Mouse (Mus musculus): Measurements from ENCODE around the gene Zfand2a. TPM values are rescaled to one million over a fixed set of nuclear protein-coding genes. Genes with fewer than 3 reads are reported as not detected.

The Zfand2a gene
- polyA plus RNA-seq, 1 experiment from 2014 or later, result 11.2 TPM

DNA sequence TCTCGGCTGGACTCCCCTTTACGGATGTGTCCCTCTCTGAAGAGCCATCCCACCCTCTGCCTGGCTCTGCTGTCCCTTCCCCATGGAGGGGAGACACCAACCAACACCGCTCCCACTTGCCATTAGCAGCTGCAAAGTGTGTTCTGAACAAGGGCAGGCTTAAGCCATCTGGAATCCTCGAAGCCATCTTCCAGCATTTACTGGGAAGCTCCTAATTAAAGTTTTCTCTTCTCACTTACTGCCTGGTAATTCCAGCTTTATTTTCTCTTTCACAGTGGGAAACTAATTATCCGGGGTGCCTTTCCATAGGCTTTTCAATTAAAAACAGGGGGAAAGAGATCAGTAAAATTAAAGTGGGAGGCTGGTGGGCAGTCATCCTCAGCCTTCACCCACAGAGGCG, 52.0 kb downstream of the Zfand2a start:
- Histone ChIP-seq H3K27me3 (replicated peaks) (peaks cover 46% of the 10 kb centered on the region), H3K4me3 (no peak overlapping the region), H3K27ac (ENCODE audit: poor library complexity, severe bottlenecking) (no peak overlapping the region), H3K9me3 (replicated peaks) (no peaks in the 10 kb centered on the region), H3K4me2 (no peak overlapping the region), H3K4me1 (replicated peaks) (peaks cover 15% of the 10 kb centered on the region), H3K36me3 (no peaks in the 10 kb centered on the region), H3K9ac (no peak overlapping the region)
- 78% methylated on average over 6 of the region's 6 CpGs for WGBS
- ATAC-seq (ENCODE audit: insufficient number of reproducible peaks, low FRiP score), result no peak

DNA sequence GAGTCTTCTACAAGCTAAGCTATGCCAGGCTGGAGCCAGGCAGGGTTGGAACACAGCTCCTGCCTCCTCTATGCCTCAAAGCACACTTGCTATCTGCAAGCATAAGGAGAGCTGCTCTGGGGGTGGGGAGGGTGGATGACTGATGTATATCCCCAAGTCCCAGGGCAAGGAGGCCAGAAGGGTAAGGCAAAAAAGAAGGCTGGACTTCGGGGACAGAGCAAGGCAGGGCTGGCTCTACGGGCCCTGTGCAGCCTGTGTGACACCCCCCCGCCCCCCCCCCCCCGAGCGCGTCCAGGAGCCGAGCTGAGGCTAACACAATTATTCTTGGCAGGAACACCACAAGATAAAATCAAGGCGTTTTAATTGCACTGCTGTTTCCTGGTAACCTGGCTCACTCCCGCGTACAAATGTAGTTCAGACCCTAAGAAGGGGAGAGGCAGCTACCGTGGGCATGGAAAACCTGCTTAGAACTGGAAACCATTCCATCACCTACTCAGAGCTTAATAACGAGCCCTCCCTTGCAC, 54.5 kb downstream of the Zfand2a start:
- H3K27me3 ChIP-seq (replicated peaks), result peaks cover 71% of the 10 kb centered on the region
- no peaks in the 10 kb centered on the region for H3K36me3 ChIP-seq
- no peaks in the 10 kb centered on the region for H3K9me3 ChIP-seq (replicated peaks)
- no peak for ATAC-seq (ENCODE audit: insufficient number of reproducible peaks, low FRiP score)
- H3K4me1 ChIP-seq (replicated peaks), result peaks cover 15% of the 10 kb centered on the region
- no peak overlapping the region for H3K27ac ChIP-seq (ENCODE audit: poor library complexity, severe bottlenecking)
- H3K9ac ChIP-seq, result no peak overlapping the region
- no peak overlapping the region for H3K4me2 ChIP-seq
- 44% methylated on average over 12 of the region's 12 CpGs for WGBS
- H3K4me3 ChIP-seq, result no peak overlapping the region

- no peaks in the 10 kb centered on the region for H3K9me3 ChIP-seq (replicated peaks)
- no peaks in the 10 kb centered on the region for H3K36me3 ChIP-seq
- H3K4me3 ChIP-seq, result no peak overlapping the region
- H3K4me2 ChIP-seq, result no peak overlapping the region
- no peak overlapping the region for H3K27ac ChIP-seq (ENCODE audit: poor library complexity, severe bottlenecking)
- WGBS, result 69% methylated on average over 9 of the region's 9 CpGs
- H3K27me3 ChIP-seq (replicated peaks), result peaks cover 76% of the 10 kb centered on the region
- H3K4me1 ChIP-seq (replicated peaks), result peaks cover 19% of the 10 kb centered on the region
- H3K9ac ChIP-seq, result no peak overlapping the region
- no peak for ATAC-seq (ENCODE audit: insufficient number of reproducible peaks, low FRiP score)
Observed at GRCm38 (mm10) chr5:139427989-139428388, 56.4 kb downstream of the Zfand2a start.

DNA sequence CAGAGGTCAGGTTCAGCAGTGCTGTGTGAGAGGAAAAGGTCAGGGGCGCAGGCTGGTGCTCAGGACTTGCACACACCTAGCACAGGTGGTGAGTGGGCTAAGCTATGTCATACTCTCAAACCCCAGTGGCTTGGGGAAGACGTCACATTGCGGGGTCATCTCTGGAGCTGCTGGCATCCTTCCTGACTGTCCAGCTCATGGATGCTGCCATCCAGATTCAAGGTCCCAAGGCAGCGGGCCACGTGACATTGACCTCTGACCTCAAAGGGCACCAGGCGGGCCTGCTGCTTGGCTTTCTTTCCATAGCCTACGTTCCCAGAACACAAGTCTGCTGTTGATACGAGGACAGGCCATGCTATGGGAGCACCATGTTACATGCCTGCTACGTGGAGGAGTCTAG, 57.3 kb downstream of the Zfand2a start:
- Histone ChIP-seq H3K4me2 (no peak overlapping the region), H3K4me1 (replicated peaks) (peaks cover 22% of the 10 kb centered on the region), H3K9ac (no peak overlapping the region), H3K27me3 (replicated peaks) (peaks cover 78% of the 10 kb centered on the region), H3K27ac (ENCODE audit: poor library complexity, severe bottlenecking) (no peak overlapping the region), H3K36me3 (no peaks in the 10 kb centered on the region), H3K4me3 (no peak overlapping the region), H3K9me3 (replicated peaks) (no peaks in the 10 kb centered on the region)
- ATAC-seq (ENCODE audit: insufficient number of reproducible peaks, low FRiP score), result no peak
- WGBS, result 88% methylated on average over 9 of the region's 9 CpGs

DNA sequence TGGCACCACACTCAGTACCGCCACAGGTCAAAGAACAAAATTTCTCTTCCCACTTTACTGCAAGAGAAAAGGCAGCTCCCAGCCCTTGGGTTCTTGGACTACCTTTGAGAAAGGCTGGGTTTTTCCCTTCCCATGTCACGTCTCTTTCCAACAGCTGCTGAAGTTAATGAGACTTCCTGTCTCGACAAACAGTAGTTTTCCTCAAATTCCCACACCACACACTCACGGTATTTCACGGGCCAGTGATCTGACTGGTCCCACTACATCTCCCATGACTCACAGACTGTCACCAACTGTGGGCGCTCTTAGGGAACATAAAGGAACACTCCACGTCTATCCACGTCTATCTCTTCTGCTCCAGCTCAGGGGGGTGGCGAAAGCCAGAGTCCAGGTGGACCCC, 59.2 kb downstream of the Zfand2a start:
- H3K4me1 ChIP-seq (replicated peaks), result peaks cover 23% of the 10 kb centered on the region
- no peak overlapping the region for H3K4me2 ChIP-seq
- H3K9me3 ChIP-seq (replicated peaks), result no peaks in the 10 kb centered on the region
- no peak overlapping the region for H3K4me3 ChIP-seq
- WGBS, result 67% methylated on average over 9 of the region's 9 CpGs
- no peak overlapping the region for H3K27ac ChIP-seq (ENCODE audit: poor library complexity, severe bottlenecking)
- H3K9ac ChIP-seq, result no peak overlapping the region
- no peak for ATAC-seq (ENCODE audit: insufficient number of reproducible peaks, low FRiP score)
- H3K27me3 ChIP-seq (replicated peaks), result peaks cover 79% of the 10 kb centered on the region
- no peaks in the 10 kb centered on the region for H3K36me3 ChIP-seq

DNA sequence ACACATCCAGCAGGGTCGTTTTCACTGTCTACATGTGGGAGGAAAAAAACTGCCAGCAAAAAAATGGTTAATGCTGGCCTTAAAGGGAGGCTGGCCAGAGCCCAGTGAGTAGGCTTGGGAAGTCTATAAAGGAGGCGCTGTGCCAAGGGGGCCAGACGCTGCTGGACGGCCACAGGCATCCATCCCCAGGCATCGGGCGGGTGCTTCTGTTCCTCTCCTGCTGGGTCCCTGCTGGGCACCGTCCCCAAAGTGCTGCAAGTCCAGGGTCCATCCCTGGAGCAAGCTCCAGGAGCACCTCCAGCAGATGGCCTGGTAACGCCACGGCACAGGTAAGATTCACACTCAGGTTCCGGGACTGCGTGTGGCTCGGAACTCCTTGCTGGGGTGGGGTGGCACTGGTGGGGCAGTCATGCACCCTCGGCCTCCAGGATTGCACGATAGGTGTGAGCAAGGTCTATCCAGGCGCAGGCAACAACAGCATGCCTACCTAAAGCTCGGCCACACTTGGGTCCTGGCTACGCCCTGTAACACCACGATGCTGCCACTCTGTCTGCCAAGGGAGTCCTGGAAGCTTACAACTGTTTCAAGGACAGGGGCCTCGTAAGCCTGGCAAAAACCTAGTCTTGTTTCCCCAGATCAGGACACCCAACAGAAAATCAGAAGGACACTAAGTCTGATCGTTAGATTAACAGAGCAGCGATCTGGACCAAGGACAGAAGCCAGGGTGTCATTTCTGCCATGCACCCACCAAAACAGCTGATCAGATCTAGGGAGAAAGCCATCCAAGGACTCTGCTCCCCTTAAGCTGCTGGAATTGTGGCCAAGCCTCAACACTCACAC, 61.1 kb downstream of the Zfand2a start, which contains the start of gene Gper1:
Gene Gper1, plus strand, starts transcription at position 126 of the 840 bp plus-strand sequence.
- H3K4me2 ChIP-seq, result peak within 1 kb of the TSS; percentile 43
- peak within 1 kb of the TSS; percentile 20; the same call in 1 of the 2 replicates for H3K4me3 ChIP-seq
- H3K9me3 ChIP-seq (replicated peaks), result no peaks in the 10 kb centered on the region
- no peak for ATAC-seq (ENCODE audit: insufficient number of reproducible peaks, low FRiP score)
- H3K9ac ChIP-seq, result 0 out of 2 replicates have a peak within 1 kb of the TSS, but pooled peaks have one; percentile 31
- 60% methylated on average over 21 of the region's 21 CpGs for WGBS
- H3K27me3 ChIP-seq (replicated peaks), result peaks cover 79% of the 10 kb centered on the region
- peaks cover 27% of the 10 kb centered on the region for H3K4me1 ChIP-seq (replicated peaks)
- H3K36me3 ChIP-seq, result no peaks in the 10 kb centered on the region
- H3K27ac ChIP-seq (ENCODE audit: poor library complexity, severe bottlenecking), result no peak within 1 kb of the TSS

Other genes starting within 250 kb of the Zfand2a start
- gene Get4, start 232.2 kb downstream of the Zfand2a start, polyA plus RNA-seq (2016; fragmentation: Nextera tagmentation; extraction: Ambion mirVana), result 151 and 158 TPM in 2 replicates
- 1.1 and 2.1 TPM in 2 replicates for gene Adap1, start 158.9 kb downstream of the Zfand2a start, polyA plus RNA-seq (2016; fragmentation: Nextera tagmentation; extraction: Ambion mirVana)
- 66.2 and 72.6 TPM in 2 replicates for gene Cox19, start 133.1 kb downstream of the Zfand2a start, polyA plus RNA-seq (2016; fragmentation: Nextera tagmentation; extraction: Ambion mirVana)
- not detected in 2 replicates for gene Cyp2w1, start 131.9 kb downstream of the Zfand2a start, polyA plus RNA-seq (2016; fragmentation: Nextera tagmentation; extraction: Ambion mirVana)
- gene Gpr146, start 106.9 kb downstream of the Zfand2a start, polyA plus RNA-seq (2016; fragmentation: Nextera tagmentation; extraction: Ambion mirVana), result 8.2 and 8.5 TPM in 2 replicates
- 0.10 and 0.36 TPM in 2 replicates for gene C130050O18Rik, start 79.3 kb downstream of the Zfand2a start, polyA plus RNA-seq (2016; fragmentation: Nextera tagmentation; extraction: Ambion mirVana)
- gene Gper1, start 61.4 kb downstream of the Zfand2a start, polyA plus RNA-seq (2016; fragmentation: Nextera tagmentation; extraction: Ambion mirVana), result 0.79 and 0.96 TPM in 2 replicates
- 21.3 and 21.6 TPM in 2 replicates for gene 3110082I17Rik, start 24.0 kb downstream of the Zfand2a start, polyA plus RNA-seq (2016; fragmentation: Nextera tagmentation; extraction: Ambion mirVana)
- 0.09 TPM in 1 of 2 replicates, not detected in the other for gene Uncx, start 58.9 kb upstream of the Zfand2a start, polyA plus RNA-seq (2016; fragmentation: Nextera tagmentation; extraction: Ambion mirVana)

All from heart, embryonic 12.5 days (tissue).